Mouse (Mus musculus) Patski (cell line): ENCODE data around the gene Sept5. TPM values are rescaled to one million over a fixed set of nuclear protein-coding genes. Genes with fewer than 3 reads are reported as not detected.

Experiments used
- ATAC-seq: fragments of 100-300 bp; one replicate; pipeline ENCODE4 v1.8.0; 2021
- CTCF ChIA-PET: fragments of 350-600 bp; sonication (Branson Sonifier 250); formaldehyde crosslinking; loops from one replicate; lab custom pipeline; 2022; ENCODE audit warnings: inconsistent platforms; lab: Charles Lee
- POLR2A ChIA-PET: fragments of 350-600 bp; sonication (Branson Sonifier 250); formaldehyde crosslinking; loops from one replicate; lab custom pipeline; 2022; ENCODE audit warnings: antibody characterized with exemption, inconsistent platforms; lab: Charles Lee
- DNase-seq: peaks from one replicate; pipeline ENCODE4 v3.0.0-alpha.2; 2011; ENCODE audit warnings: low read depth, low spot score
- H3K27me3 ChIP-seq: fragments of 371-371 bp; one replicate; pipeline ENCODE4 v1.5.1; 2021
- CTCF ChIP-seq: fragments of 100-300 bp; IDR thresholded peaks from one replicate; pipeline ENCODE4 v1.5.1; 2021
- in situ Hi-C: fragments of 300-500 bp; cut with MboI; formaldehyde crosslinking; loops from 3 replicates; pipeline ENCODE4 v1.11.1; 2018; ENCODE audit warnings: low pct_unique_long_range_greater_than_20kb, mixed read lengths
- polyA plus RNA-seq: library from polyadenylated mRNA; unstranded; gene quantifications from one replicate; pipeline ENCODE4 v1.2.3, GENCODE M21; 2021

The Sept5 gene
- polyA plus RNA-seq, 1 experiment from 2014 or later: 28.2 TPM

- no peak for TF ChIP-seq CTCF
- ChIA-PET POLR2A (no interaction called here), CTCF (no interaction called here)
- DNase-seq (no peak), ATAC-seq (no peak)
- peaks cover 28% of the 10 kb centered on the region for H3K27me3 ChIP-seq
- in situ Hi-C loops: no loop called here
Measured at GRCm38 (mm10) chr16:18591047-18592018, 38.4 kb downstream of the Sept5 start.

- POLR2A ChIA-PET: no interaction called here
- TF ChIP-seq CTCF: no peak
- CTCF ChIA-PET: no interaction called here
- H3K27me3 ChIP-seq: peaks cover 36% of the 10 kb centered on the region
- in situ Hi-C loops: no loop called here
- no peak for DNase-seq
- no peak for ATAC-seq
Measured at GRCm38 (mm10) chr16:18589804-18590790, 39.7 kb downstream of the Sept5 start, which contains the start of gene Tbx1. Gene Tbx1 (minus strand): TSS chr16:18590671.

- POLR2A ChIA-PET: no interaction called here
- ATAC-seq: no peak
- H3K27me3 ChIP-seq: peaks cover 36% of the 10 kb centered on the region
- in situ Hi-C loops: no loop called here
- CTCF ChIA-PET: no interaction called here
- no peak for DNase-seq
- no peak for TF ChIP-seq CTCF
Measured at GRCm38 (mm10) chr16:18589080-18589621, 40.6 kb downstream of the Sept5 start.

- DNase-seq (no peak), ATAC-seq (no peak)
Measured at GRCm38 (mm10) chr16:18588738-18589055, 41.1 kb downstream of the Sept5 start.

GRCm38 (mm10) chr16:18587847-18588737 lies 41.7 kb downstream of the Sept5 start:
- ChIA-PET CTCF (no interaction called here), POLR2A (no interaction called here)
- DNase-seq (no peak), ATAC-seq (no peak)
- H3K27me3 ChIP-seq: peaks cover 35% of the 10 kb centered on the region
- in situ Hi-C loops: no loop called here
- TF ChIP-seq CTCF: no peak

More at GRCm38 (mm10) chr16:18588738-18589055, 41.1 kb downstream of the Sept5 start:
- in situ Hi-C loops: no loop called here
- no peak for TF ChIP-seq CTCF
- CTCF ChIA-PET: no interaction called here
- H3K27me3 ChIP-seq: peaks cover 36% of the 10 kb centered on the region
- POLR2A ChIA-PET: no interaction called here

GRCm38 (mm10) chr16:18586906-18587546 lies 42.7 kb downstream of the Sept5 start:
- peaks cover 40% of the 10 kb centered on the region for H3K27me3 ChIP-seq
- no peak for ATAC-seq

GRCm38 (mm10) chr16:18586076-18586905 lies 43.5 kb downstream of the Sept5 start:
- DNase-seq: no peak
- POLR2A ChIA-PET: no interaction called here
- CTCF ChIA-PET: no interaction called here

More at GRCm38 (mm10) chr16:18586906-18587546, 42.7 kb downstream of the Sept5 start:
- CTCF ChIA-PET: no interaction called here
- TF ChIP-seq CTCF: no peak
- no peak for DNase-seq
- in situ Hi-C loops: no loop called here
- POLR2A ChIA-PET: no interaction called here

GRCm38 (mm10) chr16:18585676-18586075 lies 44.1 kb downstream of the Sept5 start:
- CTCF ChIA-PET: no interaction called here
- in situ Hi-C loops: no loop called here
- no peak for TF ChIP-seq CTCF
- ATAC-seq (no peak), DNase-seq (no peak)
- H3K27me3 ChIP-seq: peaks cover 38% of the 10 kb centered on the region
- POLR2A ChIA-PET: no interaction called here

More at GRCm38 (mm10) chr16:18586076-18586905, 43.5 kb downstream of the Sept5 start:
- in situ Hi-C loops: no loop called here
- H3K27me3 ChIP-seq: peaks cover 38% of the 10 kb centered on the region
- TF ChIP-seq CTCF: no peak
- no peak for ATAC-seq
